ENCODE assay signal across 8 mouse cellular contexts in the genomic region with DNA sequence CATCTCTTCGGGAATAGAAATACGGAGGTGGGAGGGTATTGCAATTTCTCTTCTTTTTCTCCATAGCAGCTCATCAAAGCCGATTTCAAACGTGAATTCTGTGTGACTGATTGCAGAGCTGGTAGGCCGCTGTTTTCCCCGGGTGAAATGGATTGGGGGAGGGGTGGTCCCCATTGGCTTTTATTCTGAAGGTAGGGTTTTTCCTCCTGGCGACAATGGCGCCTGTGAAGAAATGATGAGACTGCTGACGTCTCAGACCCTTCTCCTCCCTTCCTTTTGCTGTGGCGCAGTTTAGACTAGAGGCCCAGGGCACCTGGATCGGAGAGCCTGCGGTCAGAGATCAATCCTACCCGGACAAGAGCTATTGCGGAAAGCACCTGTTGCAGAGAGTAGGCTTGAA. TPM values are rescaled to one million over a fixed set of nuclear protein-coding genes. Genes with fewer than 3 reads are reported as not detected.
DNase-seq lines count a peak whose midpoint lies in the region; ATAC-seq and TF ChIP-seq lines count a peak whose summit lies in the region.

No protein-coding gene starts in this region.

- H3K4me2 ChIP-seq in hindbrain, embryonic 11.5 days (replicated peaks; ENCODE audit: low read depth, low read length), result peak overlapping the region; percentile 42

- WGBS in cerebellum, adult 2 months, result 5% methylated on average over 13 of the region's 14 CpGs
- WGBS in hindbrain, embryonic 11.5 days, result 26% methylated on average over 14 of the region's 14 CpGs

- no peaks in the 10 kb centered on the region for H3K27me3 ChIP-seq in cerebellum, adult 2 months (ENCODE audit: control insufficient read depth, insufficient read depth, low read length)
- no peaks in the 10 kb centered on the region for H3K27me3 ChIP-seq in hindbrain, embryonic 11.5 days (ENCODE audit: control insufficient read depth, insufficient read depth, low read length)

- no peak for TF ChIP-seq CTCF in layer of hippocampus, adult 2 months (conservative IDR thresholded peaks at IDR 0.05)
- no peak for TF ChIP-seq CTCF in cerebellum, adult 2 months (IDR thresholded peaks at IDR 0.05; ENCODE audit: borderline replicate concordance, insufficient read depth, low read depth, low read length)

- TF ChIP-seq POLR2A in cerebellum, adult 2 months (IDR thresholded peaks at IDR 0.05; ENCODE audit: borderline replicate concordance, insufficient read depth, low read length), result no peak

- peak in 1 of 2 experiments; percentile 41 for DNase-seq in layer of hippocampus, adult 2 months (ENCODE audit: low spot score in 2 of 2)
- no peak for DNase-seq in layer of hippocampus, adult 9-10 months (ENCODE audit: low spot score)
- DNase-seq in cerebellum, adult 2 months, result peak; percentile 43 to 44
- peak; percentile 46 for DNase-seq in hindbrain, embryonic 11.5 days (ENCODE audit: low spot score)
- DNase-seq in neural tube, embryonic 10.5 days (ENCODE audit: extremely low spot score, low spot score), result peak; percentile 20
- no peak for DNase-seq in spleen, adult 18-20 months
- DNase-seq in lung, postnatal 25 days (ENCODE audit: low spot score), result no peak

- H3K36me3 ChIP-seq in hindbrain, embryonic 11.5 days (ENCODE audit: control insufficient read depth, insufficient read depth, low read length), result no peaks in the 10 kb centered on the region

- peak overlapping the region; percentile 72 for H3K4me3 ChIP-seq in layer of hippocampus, adult 2 months
- peak overlapping the region; percentile 98 for H3K4me3 ChIP-seq in cerebellum, adult 2 months (replicated peaks; ENCODE audit: insufficient read depth, low read depth, low read length)
- peak overlapping the region; percentile 39 for H3K4me3 ChIP-seq in hindbrain, embryonic 11.5 days (ENCODE audit: low read depth, low read length)

- H3K9ac ChIP-seq in hindbrain, embryonic 11.5 days (ENCODE audit: low read depth, low read length), result peak overlapping the region; percentile 35

- H3K4me1 ChIP-seq in cerebellum, adult 2 months (ENCODE audit: control insufficient read depth, insufficient read depth, low read length), result no peaks in the 10 kb centered on the region
- no peaks in the 10 kb centered on the region for H3K4me1 ChIP-seq in hindbrain, embryonic 11.5 days (replicated peaks; ENCODE audit: control insufficient read depth, insufficient read depth, low read length)

- peak overlapping the region; percentile 92 for H3K27ac ChIP-seq in layer of hippocampus, adult 2 months
- H3K27ac ChIP-seq in cerebellum, adult 2 months (ENCODE audit: insufficient read depth, low read length), result peak overlapping the region; percentile 94
- H3K27ac ChIP-seq in hindbrain, embryonic 11.5 days (ENCODE audit: low read depth, low read length), result peak overlapping the region; percentile 62

- ATAC-seq in hindbrain, embryonic 11.5 days (ENCODE audit: low FRiP score), result peak; percentile 34
- no peak for ATAC-seq in megakaryocyte, adult 5-6 weeks (ENCODE audit: poor library complexity, severe bottlenecking)

- no peaks in the 10 kb centered on the region for H3K9me3 ChIP-seq in hindbrain, embryonic 11.5 days (ENCODE audit: control insufficient read depth, low read length)

RNA-seq across cellular contexts. Expression of gene Zcchc18, which starts 0.7 kb away (rescaled TPM):
- 100 to 1,000 TPM; 259 to 277 TPM for total RNA-seq in layer of hippocampus, adult 2 months (2021)
- polyA plus RNA-seq in cerebellum, adult 2 months (2012; rRNA removed), result 219 and 227 TPM in 2 replicates
- 90.7 and 98.9 TPM in 2 replicates for polyA plus RNA-seq in hindbrain, embryonic 11.5 days (2014; fragmentation: Nextera tagmentation; extraction: Ambion mirVana)
- 0.29 and 0.46 TPM in 2 replicates for total RNA-seq in megakaryocyte, adult 5-6 weeks (2015)
- total RNA-seq in megakaryocyte, adult 5-6 weeks (2017), result not detected in 2 replicates

RNA-seq across cellular contexts. Expression of gene Tmsb15b1, which starts 17.0 kb away (rescaled TPM):
- 1 to 10 TPM; 3.7 to 8.3 TPM for total RNA-seq in layer of hippocampus, adult 2 months (2021)
- polyA plus RNA-seq in cerebellum, adult 2 months (2012; rRNA removed), result 13.2 and 15.0 TPM in 2 replicates
- 28.7 and 31.1 TPM in 2 replicates for polyA plus RNA-seq in hindbrain, embryonic 11.5 days (2014; fragmentation: Nextera tagmentation; extraction: Ambion mirVana)
- 3.6 and 5.0 TPM in 2 replicates for total RNA-seq in megakaryocyte, adult 5-6 weeks (2015)
- 1.3 and 4.1 TPM in 2 replicates for total RNA-seq in megakaryocyte, adult 5-6 weeks (2017)

RNA-seq across cellular contexts. Expression of gene Tmsb15l, which starts 17.0 kb away (rescaled TPM):
- total RNA-seq in layer of hippocampus, adult 2 months (2021), result 1 to 10 TPM; 1.9 to 2.3 TPM
- polyA plus RNA-seq in cerebellum, adult 2 months (2012; rRNA removed), result 6.4 and 7.7 TPM in 2 replicates
- 4.3 and 9.0 TPM in 2 replicates for polyA plus RNA-seq in hindbrain, embryonic 11.5 days (2014; fragmentation: Nextera tagmentation; extraction: Ambion mirVana)
- 2.1 TPM in 1 of 2 replicates, not detected in the other for total RNA-seq in megakaryocyte, adult 5-6 weeks (2015)
- 3.9 and 10.4 TPM in 2 replicates for total RNA-seq in megakaryocyte, adult 5-6 weeks (2017)

RNA-seq across cellular contexts. Expression of gene Tmsb15b2, which starts 18.3 kb away (rescaled TPM):
- total RNA-seq in layer of hippocampus, adult 2 months (2021), result 10 to 100 TPM; 18.4 to 27.5 TPM
- polyA plus RNA-seq in cerebellum, adult 2 months (2012; rRNA removed), result 18.5 and 19.8 TPM in 2 replicates
- polyA plus RNA-seq in hindbrain, embryonic 11.5 days (2014; fragmentation: Nextera tagmentation; extraction: Ambion mirVana), result 68.8 and 68.9 TPM in 2 replicates
- total RNA-seq in megakaryocyte, adult 5-6 weeks (2015), result 8.5 and 14.0 TPM in 2 replicates
- not detected in 2 replicates for total RNA-seq in megakaryocyte, adult 5-6 weeks (2017)

RNA-seq across cellular contexts. Expression of gene Slc25a53, which starts 44.5 kb away (rescaled TPM):
- 10 to 100 TPM; 28.5 to 37.6 TPM for total RNA-seq in layer of hippocampus, adult 2 months (2021)
- 15.9 and 17.3 TPM in 2 replicates for polyA plus RNA-seq in cerebellum, adult 2 months (2012; rRNA removed)
- 12.9 and 13.6 TPM in 2 replicates for polyA plus RNA-seq in hindbrain, embryonic 11.5 days (2014; fragmentation: Nextera tagmentation; extraction: Ambion mirVana)
- 3.3 and 6.2 TPM in 2 replicates for total RNA-seq in megakaryocyte, adult 5-6 weeks (2015)
- 2.8 and 10.8 TPM in 2 replicates for total RNA-seq in megakaryocyte, adult 5-6 weeks (2017)

Comparison
In these comparisons a context has a peak if more than half of its experiments do, and no peak if none do; other contexts are left out.
1. DNase-seq: peak in cerebellum, adult 2 months (2 of 2), hindbrain, embryonic 11.5 days (single experiment) and neural tube, embryonic 10.5 days (single experiment); none in layer of hippocampus, adult 9-10 months (single experiment), spleen, adult 18-20 months (0 of 2) and lung, postnatal 25 days (single experiment).
2. H3K4me3 ChIP-seq: peak in every context shown above with its lines; median percentile 98 in cerebellum, adult 2 months; 72 in layer of hippocampus, adult 2 months; 39 in hindbrain, embryonic 11.5 days.
3. RNA of gene Zcchc18, which starts 0.7 kb away (total RNA-seq): 259 to 277 TPM in layer of hippocampus, adult 2 months; 0.29 to 0.46 TPM in megakaryocyte, adult 5-6 weeks; every median in the first group is over 100 times any median in the second.
4. Peak in every context shown above with its lines, with median percentiles within 50 percentile points of each other: H3K27ac ChIP-seq.